ENCODE assay signal across 17 mouse cellular contexts in the genomic region with DNA sequence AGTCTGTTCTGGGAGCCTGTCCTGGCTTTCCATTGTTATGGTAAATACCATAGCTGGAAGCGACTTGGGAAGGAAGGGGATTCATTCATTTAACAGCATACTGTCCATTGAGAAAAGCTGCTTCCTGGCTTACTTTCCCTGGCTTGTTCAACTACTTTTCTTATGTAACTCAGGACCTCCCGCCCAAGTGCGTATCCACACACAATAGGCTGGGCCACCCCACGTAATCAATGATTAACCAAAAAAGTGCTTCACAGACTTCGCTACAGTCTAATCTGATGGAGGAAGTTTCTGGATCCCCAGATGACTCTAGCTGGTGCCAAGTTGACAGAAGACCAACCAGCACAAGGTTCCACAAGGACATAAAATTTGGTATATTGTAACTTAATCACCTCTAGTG. TPM values are rescaled to one million over a fixed set of nuclear protein-coding genes. Genes with fewer than 3 reads are reported as not detected.
DNase-seq lines count a peak whose midpoint lies in the region; ATAC-seq and TF ChIP-seq lines count a peak whose summit lies in the region.
"Had no signal": no experiment of that assay in that cellular context is flagged by ENCODE, and none has a peak within 500 bp of the region (broad histone marks: within the 10 kb centered on the region; RNA-seq: fewer than 3 reads in every experiment).

No protein-coding gene starts in this region.

- 10% methylated on average over 5 of the region's 5 CpGs for WGBS in forebrain, embryonic 14.5 days
- WGBS in forebrain, embryonic 11.5 days, result 22% methylated on average over 5 of the region's 5 CpGs
- WGBS in lung, embryonic 14.5 days, result 77% methylated on average over 5 of the region's 5 CpGs
- 36% methylated on average over 5 of the region's 5 CpGs for WGBS in intestine, postnatal 0 days
- WGBS in stomach, embryonic 16.5 days, result 53% methylated on average over 5 of the region's 5 CpGs
- WGBS in embryonic facial prominence, embryonic 10.5 days, result 57% methylated on average over 5 of the region's 5 CpGs

- H3K4me1 ChIP-seq in forebrain, embryonic 14.5 days (ENCODE audit: control insufficient read depth, insufficient read depth, low read length), result no peaks in the 10 kb centered on the region
- H3K4me1 ChIP-seq in forebrain, embryonic 11.5 days (replicated peaks; ENCODE audit: control insufficient read depth, insufficient read depth, low read length), result no peaks in the 10 kb centered on the region; the same call in 1 of the 2 replicates
- H3K4me1 ChIP-seq in lung, embryonic 14.5 days (ENCODE audit: insufficient read depth), result no peaks in the 10 kb centered on the region
- no peaks in the 10 kb centered on the region; the same call in 1 of the 2 replicates for H3K4me1 ChIP-seq in intestine, postnatal 0 days (replicated peaks; ENCODE audit: control insufficient read depth, insufficient read depth, low read length)
- no peaks in the 10 kb centered on the region for H3K4me1 ChIP-seq in stomach, embryonic 16.5 days (ENCODE audit: control insufficient read depth, insufficient read depth, low read length)
- no peaks in the 10 kb centered on the region for H3K4me1 ChIP-seq in embryonic facial prominence, embryonic 10.5 days
- H3K4me1 ChIP-seq: hindbrain, embryonic 12.5 days had no signal

- H3K9ac ChIP-seq in forebrain, embryonic 14.5 days (ENCODE audit: low read length), result no peak overlapping the region
- no peak overlapping the region for H3K9ac ChIP-seq in forebrain, embryonic 11.5 days (ENCODE audit: low read length)
- no peak overlapping the region for H3K9ac ChIP-seq in lung, embryonic 14.5 days
- no peak overlapping the region for H3K9ac ChIP-seq in intestine, postnatal 0 days (ENCODE audit: low read depth, low read length)
- no peak overlapping the region for H3K9ac ChIP-seq in stomach, embryonic 16.5 days (ENCODE audit: low read length)
- H3K9ac ChIP-seq: hindbrain, embryonic 12.5 days; liver, embryonic 14.5 days had no signal

- peak; percentile 16 for DNase-seq in forebrain, embryonic 14.5 days (ENCODE audit: low spot score)
- DNase-seq in forebrain, embryonic 11.5 days (ENCODE audit: low spot score), result no peak
- DNase-seq in lung, embryonic 14.5 days, result peak; percentile 17
- no peak for DNase-seq in lung, postnatal 10 days
- no peak for DNase-seq in embryonic facial prominence, embryonic 10.5 days (ENCODE audit: low spot score)
- DNase-seq in right cerebral cortex, postnatal 25 days, result no peak
- DNase-seq: adrenal gland, postnatal 25 days; cerebellum, postnatal 14 days; heart, adult 18-20 months; thymus, postnatal 25 days had no signal

- no peak overlapping the region for H3K4me2 ChIP-seq in forebrain, embryonic 14.5 days (ENCODE audit: low read length)
- no peak overlapping the region for H3K4me2 ChIP-seq in forebrain, embryonic 11.5 days (ENCODE audit: low read depth, low read length, severe bottlenecking)
- H3K4me2 ChIP-seq in lung, embryonic 14.5 days, result no peak overlapping the region
- no peak overlapping the region for H3K4me2 ChIP-seq in intestine, postnatal 0 days (replicated peaks; ENCODE audit: low read depth)
- H3K4me2 ChIP-seq in stomach, embryonic 16.5 days (ENCODE audit: low read depth, low read length), result no peak overlapping the region
- H3K4me2 ChIP-seq: hindbrain, embryonic 12.5 days had no signal

- H3K27ac ChIP-seq in forebrain, embryonic 14.5 days (ENCODE audit: low read depth, low read length), result no peak overlapping the region
- no peak overlapping the region for H3K27ac ChIP-seq in forebrain, embryonic 11.5 days (ENCODE audit: low read depth, low read length)
- H3K27ac ChIP-seq in lung, embryonic 14.5 days (ENCODE audit: low read depth), result no peak overlapping the region
- H3K27ac ChIP-seq in intestine, postnatal 0 days (ENCODE audit: low read depth, low read length), result no peak overlapping the region
- no peak overlapping the region for H3K27ac ChIP-seq in stomach, embryonic 16.5 days (ENCODE audit: low read length)
- no peak overlapping the region for H3K27ac ChIP-seq in embryonic facial prominence, embryonic 10.5 days (replicated peaks)
- H3K27ac ChIP-seq: hindbrain, embryonic 12.5 days; liver, embryonic 14.5 days had no signal

- no peaks in the 10 kb centered on the region for H3K27me3 ChIP-seq in forebrain, embryonic 14.5 days (replicated peaks; ENCODE audit: control insufficient read depth, insufficient read depth, low read length)
- no peaks in the 10 kb centered on the region for H3K27me3 ChIP-seq in forebrain, embryonic 11.5 days (ENCODE audit: control insufficient read depth, insufficient read depth, low read length)
- no peaks in the 10 kb centered on the region for H3K27me3 ChIP-seq in lung, embryonic 14.5 days (ENCODE audit: insufficient read depth, low read length)
- H3K27me3 ChIP-seq in intestine, postnatal 0 days (replicated peaks; ENCODE audit: control insufficient read depth, insufficient read depth, low read length), result no peaks in the 10 kb centered on the region
- H3K27me3 ChIP-seq in stomach, embryonic 16.5 days (ENCODE audit: control insufficient read depth, insufficient read depth, low read length), result no peaks in the 10 kb centered on the region
- H3K27me3 ChIP-seq in embryonic facial prominence, embryonic 10.5 days (replicated peaks; ENCODE audit: low read depth, poor library complexity, severe bottlenecking), result no peaks in the 10 kb centered on the region
- H3K27me3 ChIP-seq: CH12.LX; hindbrain, embryonic 12.5 days had no signal

- H3K4me3 ChIP-seq in forebrain, embryonic 14.5 days (ENCODE audit: low read depth, low read length), result no peak overlapping the region
- H3K4me3 ChIP-seq in forebrain, embryonic 11.5 days (ENCODE audit: low read depth, low read length), result no peak overlapping the region
- no peak overlapping the region for H3K4me3 ChIP-seq in lung, embryonic 14.5 days (ENCODE audit: low read depth, low read length)
- no peak overlapping the region for H3K4me3 ChIP-seq in intestine, postnatal 0 days (ENCODE audit: low read depth, low read length)
- H3K4me3 ChIP-seq in stomach, embryonic 16.5 days (replicated peaks; ENCODE audit: low read length), result no peak overlapping the region
- H3K4me3 ChIP-seq in embryonic facial prominence, embryonic 10.5 days, result no peak overlapping the region
- H3K4me3 ChIP-seq: hindbrain, embryonic 12.5 days had no signal

- no peak for ATAC-seq in forebrain, embryonic 14.5 days
- ATAC-seq in forebrain, embryonic 11.5 days (replicated peaks; ENCODE audit: low FRiP score), result no peak
- ATAC-seq in lung, embryonic 14.5 days (ENCODE audit: insufficient read depth), result no peak
- peak; percentile 90 for ATAC-seq in intestine, postnatal 0 days
- peak; percentile 47; the same call in 1 of the 2 replicates for ATAC-seq in stomach, embryonic 16.5 days (ENCODE audit: insufficient read depth, low FRiP score)
- ATAC-seq: forebrain, embryonic 16.5 days had no signal

- TF ChIP-seq CTCF in lung, embryonic 14.5 days (IDR thresholded peaks at IDR 0.05; ENCODE audit: low read depth), result no peak
- no peak for TF ChIP-seq CTCF in intestine, postnatal 0 days (IDR thresholded peaks at IDR 0.05; ENCODE audit: low read depth)

- no peaks in the 10 kb centered on the region for H3K9me3 ChIP-seq in forebrain, embryonic 14.5 days (replicated peaks; ENCODE audit: control insufficient read depth, low read length)
- no peaks in the 10 kb centered on the region for H3K9me3 ChIP-seq in forebrain, embryonic 11.5 days (ENCODE audit: control insufficient read depth, low read length)
- H3K9me3 ChIP-seq in lung, embryonic 14.5 days (ENCODE audit: low read depth, low read length), result no peaks in the 10 kb centered on the region
- no peaks in the 10 kb centered on the region for H3K9me3 ChIP-seq in intestine, postnatal 0 days (ENCODE audit: control insufficient read depth)
- no peaks in the 10 kb centered on the region for H3K9me3 ChIP-seq in stomach, embryonic 16.5 days (replicated peaks; ENCODE audit: control insufficient read depth, low read length)
- no peaks in the 10 kb centered on the region for H3K9me3 ChIP-seq in embryonic facial prominence, embryonic 10.5 days
- H3K9me3 ChIP-seq: hindbrain, embryonic 12.5 days had no signal

- H3K36me3 ChIP-seq in forebrain, embryonic 14.5 days (ENCODE audit: control insufficient read depth, insufficient read depth, low read length), result no peaks in the 10 kb centered on the region
- no peaks in the 10 kb centered on the region for H3K36me3 ChIP-seq in forebrain, embryonic 11.5 days (ENCODE audit: control insufficient read depth, insufficient read depth, low read length)
- H3K36me3 ChIP-seq in lung, embryonic 14.5 days (ENCODE audit: insufficient read depth), result no peaks in the 10 kb centered on the region
- H3K36me3 ChIP-seq in intestine, postnatal 0 days (ENCODE audit: control insufficient read depth, insufficient read depth), result no peaks in the 10 kb centered on the region
- H3K36me3 ChIP-seq in stomach, embryonic 16.5 days (ENCODE audit: control insufficient read depth, insufficient read depth, low read length), result no peaks in the 10 kb centered on the region
- no peaks in the 10 kb centered on the region for H3K36me3 ChIP-seq in embryonic facial prominence, embryonic 10.5 days (replicated peaks)
- H3K36me3 ChIP-seq: hindbrain, embryonic 12.5 days had no signal

RNA-seq across cellular contexts. Expression of gene Slc34a2, which starts 14.0 kb away (rescaled TPM):
- polyA plus RNA-seq in forebrain, embryonic 14.5 days (2014; fragmentation: Nextera tagmentation; extraction: Ambion mirVana), result not detected in 2 replicates
- not detected in 2 replicates for polyA plus RNA-seq in forebrain, embryonic 11.5 days (2014; fragmentation: Nextera tagmentation; extraction: Ambion mirVana)
- polyA plus RNA-seq in lung, embryonic 14.5 days (2014; fragmentation: Nextera tagmentation; extraction: Ambion mirVana), result 0.67 and 0.83 TPM in 2 replicates
- 132 and 161 TPM in 2 replicates for polyA plus RNA-seq in intestine, postnatal 0 days (2015; fragmentation: Nextera tagmentation; extraction: Ambion mirVana)
- 2.5 and 3.3 TPM in 2 replicates for polyA plus RNA-seq in stomach, embryonic 16.5 days (2015; fragmentation: Nextera tagmentation; extraction: Ambion mirVana)
- 0.05 TPM in 1 of 2 replicates, not detected in the other for polyA plus RNA-seq in embryonic facial prominence, embryonic 10.5 days (2016; fragmentation: Nextera tagmentation; extraction: Ambion mirVana)
- polyA plus RNA-seq: forebrain, embryonic 16.5 days; neural tube, embryonic 11.5 days had no signal

Comparison
In these comparisons a context has a peak if more than half of its experiments do, and no peak if none do; other contexts are left out.
1. DNase-seq: peak in forebrain, embryonic 14.5 days (single experiment) and lung, embryonic 14.5 days (single experiment); none in forebrain, embryonic 11.5 days (single experiment), lung, postnatal 10 days (single experiment), embryonic facial prominence, embryonic 10.5 days (single experiment) and right cerebral cortex, postnatal 25 days (single experiment).
2. ATAC-seq: peak in intestine, postnatal 0 days (single experiment) and stomach, embryonic 16.5 days (single experiment); none in forebrain, embryonic 14.5 days (single experiment), forebrain, embryonic 11.5 days (single experiment) and lung, embryonic 14.5 days (single experiment).
3. RNA of gene Slc34a2, which starts 14.0 kb away (polyA plus RNA-seq): 132 to 161 TPM in intestine, postnatal 0 days; 2.5 to 3.3 TPM in stomach, embryonic 16.5 days, 0.67 to 0.83 TPM in lung, embryonic 14.5 days, 0.05 TPM in embryonic facial prominence, embryonic 10.5 days, not detected in forebrain, embryonic 14.5 days and not detected in forebrain, embryonic 11.5 days; every median in the first group is over 10 times any median in the second.